ENCODE assay signal across 25 mouse cellular contexts in genomic region chr12:25320262-25320767, GRCm38 (mm10).
"Had no signal": no experiment of that assay in that cellular context is flagged by ENCODE, and none has a peak within 500 bp of the region (broad histone marks: within the 10 kb centered on the region; RNA-seq: fewer than 3 reads in every experiment).

No protein-coding gene starts in this region.

- DNase-seq: gastrocnemius, postnatal 14 days; gastrocnemius, postnatal 36 days; heart, adult 11 months; heart, adult 2 months; heart, postnatal 14 days; heart, postnatal 36 days; kidney, adult 11 months; kidney, adult 2 months; kidney, postnatal 14 days; kidney, postnatal 36 days; layer of hippocampus, adult 9-11 months; layer of hippocampus, postnatal 36 days; left cerebral cortex, postnatal 4 days had no signal

- ATAC-seq: hindbrain, postnatal 0 days; intestine, embryonic 16.5 days had no signal

- H3K27me3 ChIP-seq: heart, embryonic 13.5 days; heart, embryonic 15.5 days; hindbrain, embryonic 13.5 days; hindbrain, embryonic 15.5 days; kidney, embryonic 15.5 days; limb, embryonic 13.5 days; limb, embryonic 15.5 days had no signal

- H3K9ac ChIP-seq: heart, embryonic 13.5 days; heart, embryonic 15.5 days; hindbrain, embryonic 13.5 days; hindbrain, embryonic 15.5 days; kidney, embryonic 15.5 days; limb, embryonic 13.5 days; limb, embryonic 15.5 days had no signal

- H3K4me3 ChIP-seq: heart, adult 2 months; heart, embryonic 13.5 days; heart, embryonic 15.5 days; hindbrain, embryonic 13.5 days; hindbrain, embryonic 15.5 days; kidney, embryonic 15.5 days; limb, embryonic 13.5 days; limb, embryonic 15.5 days had no signal

- H3K9me3 ChIP-seq: heart, embryonic 13.5 days; heart, embryonic 15.5 days; hindbrain, embryonic 13.5 days; hindbrain, embryonic 15.5 days; kidney, embryonic 15.5 days; limb, embryonic 13.5 days; limb, embryonic 15.5 days had no signal

- H3K4me2 ChIP-seq: heart, embryonic 11.5 days; heart, embryonic 13.5 days; heart, embryonic 15.5 days; hindbrain, embryonic 13.5 days; hindbrain, embryonic 15.5 days; kidney, embryonic 15.5 days; limb, embryonic 13.5 days; limb, embryonic 15.5 days; liver, embryonic 11.5 days had no signal

- H3K27ac ChIP-seq: heart, adult 2 months; heart, embryonic 13.5 days; heart, embryonic 15.5 days; hindbrain, embryonic 13.5 days; hindbrain, embryonic 15.5 days; hindbrain, postnatal 0 days; kidney, embryonic 15.5 days; kidney, postnatal 0 days; limb, embryonic 13.5 days; limb, embryonic 15.5 days had no signal

- H3K4me1 ChIP-seq: hindbrain, embryonic 13.5 days; hindbrain, embryonic 15.5 days; limb, embryonic 15.5 days had no signal

- H3K36me3 ChIP-seq: heart, embryonic 13.5 days; heart, embryonic 15.5 days; hindbrain, embryonic 13.5 days; hindbrain, embryonic 15.5 days; kidney, embryonic 15.5 days; limb, embryonic 13.5 days; limb, embryonic 15.5 days had no signal
